Mouse (Mus musculus) limb, embryonic 10.5 days (tissue): Measurements from ENCODE around the gene Ess2. TPM values are rescaled to one million over a fixed set of nuclear protein-coding genes. Genes with fewer than 3 reads are reported as not detected.

ENCODE experiments used
- DNase-seq: peaks from one replicate; pipeline ENCODE4 v3.0.0-alpha.2; 2017; ENCODE audit warnings: low spot score
- H3K27ac ChIP-seq: fragments of 300-500 bp; sonication (generic); 2 replicates; pipeline ENCODE4 v1.5.1; 2016; ENCODE audit warnings: mild to moderate bottlenecking
- H3K27me3 ChIP-seq: fragments of 300-500 bp; sonication (generic); 2 replicates; pipeline ENCODE4 v1.6.1; 2016; ENCODE audit warnings: low read depth, mild to moderate bottlenecking; ENCODE audit not compliant: poor library complexity, severe bottlenecking
- H3K36me3 ChIP-seq: fragments of 300-500 bp; sonication (generic); 2 replicates; pipeline ENCODE4 v1.6.1; 2016; ENCODE audit warnings: mild to moderate bottlenecking, moderate library complexity
- H3K4me1 ChIP-seq: fragments of 300-500 bp; sonication (generic); 2 replicates; pipeline ENCODE4 v1.6.1; 2016
- H3K4me3 ChIP-seq: fragments of 300-500 bp; sonication (generic); 2 replicates; pipeline ENCODE4 v1.5.1; 2016; ENCODE audit warnings: mild to moderate bottlenecking, moderate library complexity
- H3K9me3 ChIP-seq: fragments of 300-500 bp; sonication (generic); replicated peaks from 2 replicates; pipeline ENCODE4 v1.6.1; 2016; ENCODE audit warnings: mild to moderate bottlenecking
- WGBS: fragments of 180-500 bp; shearing (Covaris S2); methylation state at CpG from one replicate; pipeline ENCODE4 v1.1.7; 2016; 5-methylcytosine and 5-hydroxymethylcytosine counted together
- polyA plus RNA-seq: library from polyadenylated mRNA; unstranded; fragments of >200 nt; fragmentation: Nextera tagmentation; extraction: Ambion mirVana; gene quantifications from 2 replicates; pipeline ENCODE4 v1.2.1, GENCODE M21; 2016

Ess2 gene
- polyA plus RNA-seq, 1 experiment from 2014 or later, result 63.4 TPM

GRCm38 (mm10) chr16:17872995-17873394 is 38.2 kb downstream of the Ess2 start:
- Histone ChIP-seq H3K9me3 (no peaks in the 10 kb centered on the region), H3K4me3 (no peak overlapping the region), H3K36me3 (peaks cover 66% of the 10 kb centered on the region), H3K4me1 (no peaks in the 10 kb centered on the region), H3K27me3 (no peaks in the 10 kb centered on the region), H3K27ac (no peak overlapping the region)
- no peak for DNase-seq
- WGBS, result 39% methylated on average over 4 of the region's 4 CpGs

- Histone ChIP-seq H3K36me3 (peaks cover 66% of the 10 kb centered on the region), H3K27ac (no peak overlapping the region), H3K9me3 (no peaks in the 10 kb centered on the region), H3K27me3 (no peaks in the 10 kb centered on the region), H3K4me3 (no peak overlapping the region), H3K4me1 (no peaks in the 10 kb centered on the region)
- DNase-seq, result no peak
- 87% methylated on average over 5 of the region's 5 CpGs for WGBS
These were observed 39.9 kb downstream of the Ess2 start for GRCm38 (mm10) chr16:17871248-17871647.

- no peak overlapping the region for H3K4me3 ChIP-seq
- no peaks in the 10 kb centered on the region for H3K9me3 ChIP-seq
- no peaks in the 10 kb centered on the region for H3K4me1 ChIP-seq
- WGBS, result 79% methylated on average over 6 of the region's 6 CpGs
- DNase-seq, result no peak
- no peaks in the 10 kb centered on the region for H3K27me3 ChIP-seq
- H3K36me3 ChIP-seq, result peaks cover 88% of the 10 kb centered on the region
- no peak overlapping the region for H3K27ac ChIP-seq
These were observed 45.4 kb downstream of the Ess2 start for GRCm38 (mm10) chr16:17865770-17866169.

- 94% methylated on average over 2 of the region's 2 CpGs for WGBS
These were observed 45.9 kb downstream of the Ess2 start for GRCm38 (mm10) chr16:17865293-17865692.

DNA sequence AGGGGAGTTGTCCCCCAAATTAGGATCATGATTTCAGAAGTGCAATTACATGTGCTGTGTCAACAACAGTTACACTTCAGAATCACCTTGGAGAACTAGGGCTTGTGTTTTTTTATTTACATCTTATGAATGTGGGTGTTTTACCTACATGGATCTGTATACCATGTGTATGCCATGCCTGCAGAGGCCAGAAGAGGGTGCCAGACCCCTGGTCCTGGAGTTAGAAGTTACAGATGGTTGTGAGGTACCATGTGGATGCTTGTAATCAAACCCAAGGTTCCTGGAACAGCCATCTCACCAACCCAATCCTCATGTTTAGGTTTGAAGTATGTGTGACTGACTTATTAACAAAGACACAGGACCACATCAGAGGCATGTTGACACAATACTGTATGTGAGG is 52.6 kb downstream of the Ess2 start:
- no peak for DNase-seq
- H3K27me3 ChIP-seq, result no peaks in the 10 kb centered on the region
- H3K4me1 ChIP-seq, result no peaks in the 10 kb centered on the region
- no peak overlapping the region for H3K4me3 ChIP-seq
- no peaks in the 10 kb centered on the region for H3K9me3 ChIP-seq
- peaks cover 92% of the 10 kb centered on the region for H3K36me3 ChIP-seq
- no peak overlapping the region for H3K27ac ChIP-seq

More at GRCm38 (mm10) chr16:17865293-17865692, 45.9 kb downstream of the Ess2 start:
- H3K4me3 ChIP-seq, result no peak overlapping the region
- no peaks in the 10 kb centered on the region for H3K27me3 ChIP-seq
- no peaks in the 10 kb centered on the region for H3K9me3 ChIP-seq
- H3K27ac ChIP-seq, result no peak overlapping the region
- no peak for DNase-seq
- H3K4me1 ChIP-seq, result no peaks in the 10 kb centered on the region
- H3K36me3 ChIP-seq, result peaks cover 88% of the 10 kb centered on the region

- Histone ChIP-seq H3K27ac (no peak overlapping the region), H3K27me3 (no peaks in the 10 kb centered on the region), H3K4me1 (no peaks in the 10 kb centered on the region), H3K36me3 (peaks cover 96% of the 10 kb centered on the region), H3K9me3 (no peaks in the 10 kb centered on the region), H3K4me3 (no peak overlapping the region)
- no peak for DNase-seq
- WGBS, result 94% methylated on average over 7 of the region's 7 CpGs
These were observed 54.0 kb downstream of the Ess2 start for GRCm38 (mm10) chr16:17857157-17857556.

DNA sequence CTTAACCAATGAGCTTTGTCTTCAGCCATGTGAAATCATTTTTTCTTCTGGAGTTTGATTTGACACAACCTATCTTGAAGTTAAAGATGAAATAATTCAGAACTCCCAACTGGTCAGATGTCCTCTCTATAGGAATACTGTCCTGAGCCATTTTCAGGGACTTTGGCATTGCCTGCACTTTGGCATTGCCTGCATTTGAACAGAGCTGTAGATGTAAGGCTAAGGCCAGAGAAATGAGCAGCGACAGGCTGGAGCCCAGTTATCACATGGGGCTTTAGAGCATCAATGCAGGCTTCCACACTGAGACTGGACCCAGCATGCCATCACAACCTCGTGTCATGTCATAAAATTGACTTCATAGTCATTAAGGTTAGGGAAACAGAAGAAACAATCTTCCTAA is 57.9 kb downstream of the Ess2 start:
- H3K27me3 ChIP-seq, result no peaks in the 10 kb centered on the region
- no peak overlapping the region for H3K4me3 ChIP-seq
- H3K4me1 ChIP-seq, result no peaks in the 10 kb centered on the region
- peaks cover 97% of the 10 kb centered on the region for H3K36me3 ChIP-seq
- no peak overlapping the region for H3K27ac ChIP-seq
- no peak for DNase-seq
- WGBS, result 84% methylated on average over 2 of the region's 2 CpGs
- no peaks in the 10 kb centered on the region for H3K9me3 ChIP-seq

- no peaks in the 10 kb centered on the region for H3K27me3 ChIP-seq
- H3K9me3 ChIP-seq, result no peaks in the 10 kb centered on the region
- H3K4me3 ChIP-seq, result no peak overlapping the region
- WGBS, result 100% methylated on average over 1 of the region's 1 CpGs
- DNase-seq, result no peak
- no peak overlapping the region for H3K27ac ChIP-seq
- no peaks in the 10 kb centered on the region for H3K4me1 ChIP-seq
- peaks cover 97% of the 10 kb centered on the region for H3K36me3 ChIP-seq
These were observed 59.3 kb downstream of the Ess2 start for GRCm38 (mm10) chr16:17851860-17852259.

DNA sequence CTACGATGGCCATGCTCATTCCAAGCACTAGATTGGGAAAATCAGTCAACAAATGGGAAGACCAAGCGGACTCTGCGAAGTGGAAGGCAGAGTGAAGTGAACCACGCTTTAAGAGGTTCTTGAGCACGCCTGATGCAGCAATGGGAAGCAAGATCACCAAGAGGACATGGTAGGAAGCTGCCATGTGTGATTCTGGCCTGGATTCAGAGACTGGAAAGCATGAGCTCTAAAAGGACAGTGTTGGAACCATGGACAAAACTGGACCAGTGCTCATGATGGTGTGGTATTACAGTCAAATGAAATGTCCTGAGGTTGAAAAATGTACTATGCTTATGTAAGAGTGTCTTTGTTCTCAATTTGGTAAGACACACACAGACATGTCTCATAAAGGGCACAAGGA is 59.8 kb downstream of the Ess2 start:
- 95% methylated on average over 5 of the region's 5 CpGs for WGBS
- DNase-seq, result no peak
- H3K4me3 ChIP-seq, result no peak overlapping the region
- no peaks in the 10 kb centered on the region for H3K27me3 ChIP-seq
- no peak overlapping the region for H3K27ac ChIP-seq
- H3K4me1 ChIP-seq, result no peaks in the 10 kb centered on the region
- peaks cover 97% of the 10 kb centered on the region for H3K36me3 ChIP-seq
- no peaks in the 10 kb centered on the region for H3K9me3 ChIP-seq

Other genes with a start within 250 kb of the Ess2 start
- gene Med15, start 178.5 kb downstream of the Ess2 start, polyA plus RNA-seq, result 53.2 and 55.1 TPM in 2 replicates
- 70.4 and 81.3 TPM in 2 replicates for gene Klhl22, start 151.7 kb downstream of the Ess2 start, polyA plus RNA-seq
- 16.8 and 24.5 TPM in 2 replicates for gene Scarf2, start 114.1 kb downstream of the Ess2 start, polyA plus RNA-seq
- 0.55 and 0.61 TPM in 2 replicates for gene B830017H08Rik, start 78.2 kb downstream of the Ess2 start, polyA plus RNA-seq
- 2.5 and 3.4 TPM in 2 replicates for gene Car15, start 73.0 kb downstream of the Ess2 start, polyA plus RNA-seq
- 0.34 and 0.44 TPM in 2 replicates for gene Gm20518, start 19.7 kb downstream of the Ess2 start, polyA plus RNA-seq
- gene Tssk1, start 17.1 kb downstream of the Ess2 start, polyA plus RNA-seq, result 0.04 and 0.05 TPM in 2 replicates
- 100 and 116 TPM in 2 replicates for gene Dgcr2, start 12.8 kb downstream of the Ess2 start, polyA plus RNA-seq
- not detected in 2 replicates for gene Tssk2, start 12.7 kb downstream of the Ess2 start, polyA plus RNA-seq
- gene Gsc2, start 3.7 kb upstream of the Ess2 start, polyA plus RNA-seq, result 0.13 TPM in 1 of 2 replicates, not detected in the other
- gene Slc25a1, start 16.9 kb upstream of the Ess2 start, polyA plus RNA-seq, result 94.2 and 103 TPM in 2 replicates
- gene Vpreb2, start 69.1 kb upstream of the Ess2 start, polyA plus RNA-seq, result not detected in 2 replicates
- gene Dgcr6, start 141.5 kb upstream of the Ess2 start, polyA plus RNA-seq, result 160 and 168 TPM in 2 replicates
- 16.6 and 19.4 TPM in 2 replicates for gene Prodh, start 178.9 kb upstream of the Ess2 start, polyA plus RNA-seq
- 1.3 and 3.8 TPM in 2 replicates for gene Rtn4r, start 216.3 kb upstream of the Ess2 start, polyA plus RNA-seq